Mouse (Mus musculus) lung, postnatal 0 days (tissue): ENCODE data around the gene Sprr3.
"Not testable (repeated sequence)": the region's sequence is repeated elsewhere in the genome, so short reads cannot be mapped to it uniquely, and the experiment has no call there.

Source experiments
- CTCF ChIP-seq: IDR thresholded peaks from 2 replicates; pipeline ENCODE4 v1.5.1; 2016; ENCODE audit warnings: antibody characterized with exemption, mild to moderate bottlenecking
- EP300 ChIP-seq: IDR thresholded peaks from 2 replicates; pipeline ENCODE4 v1.6.1; 2016; ENCODE audit warnings: antibody characterized with exemption, mild to moderate bottlenecking, control low read depth

DNA sequence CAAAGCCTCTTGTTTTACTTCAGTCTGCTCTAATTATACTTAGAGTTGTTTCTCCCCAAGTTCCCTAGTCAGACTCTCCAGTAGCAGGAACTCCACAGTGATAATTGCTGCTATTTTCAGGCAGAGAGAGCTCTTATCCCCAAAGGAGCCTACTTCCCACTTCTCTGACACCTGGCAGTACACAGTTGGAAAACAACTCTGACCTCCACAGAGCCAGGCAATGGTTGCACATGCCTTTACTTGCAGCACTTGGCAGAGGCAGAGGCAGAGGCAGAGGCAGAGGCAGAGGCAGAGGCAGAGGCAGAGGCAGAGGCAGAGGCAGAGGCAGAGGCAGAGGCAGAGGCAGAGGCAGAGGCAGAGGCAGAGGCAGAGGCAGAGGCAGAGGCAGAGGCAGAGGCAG lies 31.7 kb upstream of the Sprr3 start:
- not testable (repeated sequence) for TF ChIP-seq CTCF, EP300
